Mouse (Mus musculus): ENCODE measurements around the gene Piga. TPM values are rescaled to one million over a fixed set of nuclear protein-coding genes. Genes with fewer than 3 reads are reported as not detected.

Gene Piga
- total and polyA plus RNA-seq, 3 experiments = 1.4 to 10.9 (median 5.1) TPM

DNA sequence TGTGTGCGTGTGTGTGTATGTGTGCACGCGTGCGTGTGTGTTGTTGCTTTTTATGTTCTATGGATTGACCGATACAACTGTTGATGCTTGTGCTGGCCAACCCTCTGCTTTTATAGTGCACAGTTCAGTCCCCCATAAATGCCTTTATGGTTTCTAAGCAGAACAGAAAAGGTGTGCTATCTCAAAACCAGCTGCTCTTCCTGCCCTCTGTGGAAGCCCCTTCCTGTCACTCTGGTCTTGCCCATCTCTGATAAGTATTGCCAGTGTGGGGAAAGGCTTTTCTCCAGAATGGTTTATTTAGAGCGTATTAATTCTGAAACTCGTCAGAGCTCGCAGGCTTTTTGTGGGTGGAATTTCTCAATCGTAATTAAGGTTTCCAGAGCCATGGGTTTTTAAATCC is 13.1 kb downstream of the Piga start:
- no peak for DNase-seq

DNA sequence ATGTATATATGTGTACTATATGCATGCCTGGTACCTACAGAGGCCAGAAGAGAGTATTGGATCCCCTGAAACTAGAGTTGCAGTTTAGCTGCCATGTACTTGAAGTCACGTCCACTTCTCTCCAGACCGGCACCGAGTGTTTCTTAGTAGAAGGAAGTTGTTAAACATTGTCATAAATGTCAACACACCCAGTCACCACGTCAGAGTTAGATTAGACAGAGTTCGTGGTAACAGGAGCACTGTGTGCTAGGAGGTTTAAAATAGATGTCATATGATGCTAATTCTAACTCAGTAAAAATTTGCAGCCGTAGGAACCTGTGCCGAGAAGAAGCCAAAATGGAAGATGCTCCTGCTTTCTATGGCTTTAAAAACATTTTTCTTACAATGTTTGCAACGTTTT is 17.1 kb downstream of the Piga start, which contains the start of gene Asb11:
Gene Asb11 (plus strand): TSS at position 286 of the 400 bp plus-strand sequence.
- no peak for DNase-seq

DNA sequence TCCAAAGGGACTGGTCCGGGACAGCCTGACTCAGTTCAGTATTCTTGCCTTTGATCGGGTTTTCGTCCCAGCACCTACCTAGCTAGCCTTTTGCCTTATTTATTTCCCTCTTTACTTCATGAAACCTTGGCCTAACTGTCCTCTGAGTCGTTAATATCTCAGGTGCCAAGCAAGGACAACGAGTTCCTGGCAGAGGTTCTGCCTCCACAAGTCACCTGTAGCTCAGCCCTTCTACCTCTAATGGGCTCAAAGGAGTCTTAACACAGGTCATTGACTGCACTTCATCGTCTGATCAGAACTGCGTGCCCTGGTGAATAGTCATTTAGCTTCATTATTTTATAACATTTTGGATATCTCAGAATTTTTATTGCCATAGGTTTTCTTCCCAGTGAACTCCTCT is 19.9 kb downstream of the Piga start:
- no peak for DNase-seq

DNA sequence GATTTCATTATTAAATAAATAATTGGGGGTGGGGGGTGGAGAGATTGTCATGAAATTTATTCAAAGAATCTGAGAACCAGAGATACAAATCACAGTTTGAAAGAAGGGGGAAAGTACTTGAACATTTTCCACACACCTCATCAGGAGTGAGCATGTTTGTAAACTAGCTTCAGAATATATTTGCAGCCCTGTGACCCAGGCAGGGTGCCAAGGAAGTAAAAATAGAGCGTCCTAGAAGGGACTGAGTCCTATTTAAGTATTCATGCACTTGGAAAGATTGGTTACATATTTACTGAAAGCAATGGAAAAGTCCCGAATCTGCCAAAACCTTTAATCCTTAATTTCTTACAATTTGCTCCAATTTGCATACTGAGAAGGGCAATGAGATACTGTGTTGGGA is 20.6 kb downstream of the Piga start:
- DNase-seq = peak; percentile 37

DNA sequence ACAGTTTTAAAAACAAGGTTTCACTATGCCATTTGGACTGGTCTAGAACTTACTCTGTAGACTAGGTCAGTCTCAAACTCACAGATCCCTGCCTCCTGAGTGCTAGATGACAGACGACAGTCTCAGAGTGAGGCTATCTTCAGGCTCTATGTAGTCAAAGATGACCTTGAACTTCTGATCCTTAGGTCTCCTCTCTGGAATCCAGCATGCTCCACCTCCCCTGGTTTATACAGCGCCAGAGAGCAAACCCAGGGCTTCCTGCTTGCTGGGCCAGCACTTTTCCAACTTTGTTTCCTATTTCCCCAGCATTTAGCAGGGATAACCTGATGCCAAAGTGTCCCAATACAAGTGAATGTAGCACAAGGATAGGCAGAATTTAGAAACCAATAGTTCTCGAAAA is 21.1 kb downstream of the Piga start:
- DNase-seq = no peak

DNA sequence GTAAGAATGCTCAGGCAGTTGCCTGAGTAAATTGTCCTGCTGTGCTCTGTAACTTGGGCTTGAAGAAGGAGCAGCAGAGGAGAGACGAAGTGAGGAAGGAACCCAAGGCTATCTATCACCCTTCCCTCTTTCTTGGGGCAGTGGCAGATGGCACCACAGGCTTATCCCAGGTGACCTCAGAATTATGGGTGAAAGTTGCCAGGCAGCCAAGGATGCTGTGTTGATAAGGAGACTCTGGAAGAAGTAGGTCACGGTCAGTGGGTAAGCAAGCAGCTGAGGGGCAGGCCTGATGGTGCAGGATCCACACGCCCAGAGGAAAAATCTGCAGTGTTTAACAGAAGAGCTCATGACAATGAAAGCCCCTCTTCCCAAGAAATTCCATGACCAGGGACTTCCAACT is 21.7 kb downstream of the Piga start:
- peak; percentile 60 for DNase-seq

DNA sequence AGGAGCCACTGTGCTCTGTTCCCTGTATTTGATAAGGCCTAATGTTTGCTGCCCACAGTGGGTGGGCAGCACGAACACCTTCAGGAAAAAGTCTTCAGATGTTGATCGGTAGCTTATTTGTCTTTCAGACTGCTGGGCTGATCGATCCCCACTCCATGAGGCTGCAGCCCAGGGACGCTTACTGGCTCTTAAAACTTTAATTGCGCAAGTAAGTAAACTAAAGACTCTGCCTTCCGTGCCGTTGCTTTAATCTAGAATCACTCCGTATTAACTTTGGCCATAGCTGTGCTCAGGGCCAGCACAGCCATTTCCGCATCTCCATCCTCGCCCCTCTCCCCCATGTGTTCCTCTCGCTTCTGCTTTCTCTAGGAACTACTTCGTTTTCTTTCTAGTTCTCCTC is 26.0 kb downstream of the Piga start:
- DNase-seq = no peak

DNA sequence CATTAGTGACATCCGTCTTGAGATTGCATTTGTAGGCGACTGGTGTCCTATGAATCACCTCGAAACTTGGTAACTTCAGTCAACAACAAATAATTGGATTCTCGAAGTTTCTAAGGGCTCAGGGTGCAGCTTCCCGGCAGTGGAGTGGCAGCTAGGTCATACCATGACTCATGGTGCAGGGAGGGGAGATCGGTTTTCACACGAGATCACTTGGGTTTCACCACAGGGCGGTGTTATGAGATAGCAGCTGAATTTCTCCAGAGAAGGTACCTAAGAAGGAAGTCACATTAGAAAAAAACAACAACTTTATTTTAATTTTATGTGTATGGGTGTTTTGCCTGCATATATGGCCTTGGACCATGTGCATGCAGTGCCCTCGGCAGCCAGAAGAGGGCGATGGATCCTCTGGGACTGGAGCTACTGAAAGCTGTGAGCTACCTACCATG is 26.5 kb downstream of the Piga start:
- no peak for DNase-seq

DNA sequence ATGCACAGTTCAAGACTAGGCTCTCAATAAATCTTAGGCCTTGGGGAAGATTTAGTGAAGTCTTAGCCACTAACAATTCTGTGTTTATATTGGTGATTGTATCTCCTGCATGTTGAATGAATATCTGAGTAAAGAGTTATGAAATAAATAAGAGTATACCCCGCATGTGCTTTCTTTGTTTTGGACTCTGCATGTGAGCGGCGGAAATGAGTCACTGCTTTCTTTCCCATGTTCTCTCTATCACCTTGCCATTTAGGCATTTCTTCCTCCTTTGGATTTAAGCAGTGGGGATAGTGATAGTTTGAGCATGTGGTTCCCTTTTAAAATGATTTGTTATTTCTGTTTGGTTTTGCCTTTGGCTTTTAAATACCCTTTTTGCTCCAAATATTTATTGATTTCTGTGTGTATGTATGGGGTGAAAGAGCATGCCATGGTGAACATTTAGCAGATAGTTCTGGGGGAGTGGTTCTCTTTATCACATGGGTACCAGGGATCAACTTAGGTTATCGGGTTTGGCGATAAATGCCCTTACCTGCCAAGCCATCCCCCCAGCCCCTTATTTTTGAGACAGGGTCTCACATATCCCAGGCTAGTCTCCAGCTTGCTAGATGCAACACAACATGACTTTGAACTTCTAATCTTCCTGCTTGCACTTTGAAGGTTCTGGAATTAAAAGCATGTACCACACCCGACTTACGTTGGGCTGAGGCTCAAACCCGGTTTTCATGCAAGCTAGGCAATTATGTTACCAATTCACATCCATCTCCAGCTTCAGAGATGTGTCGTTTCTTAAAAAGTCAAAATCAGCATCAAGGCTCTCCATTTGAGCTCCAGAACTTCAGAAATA is 27.5 kb downstream of the Piga start:
- DNase-seq = no peak

DNA sequence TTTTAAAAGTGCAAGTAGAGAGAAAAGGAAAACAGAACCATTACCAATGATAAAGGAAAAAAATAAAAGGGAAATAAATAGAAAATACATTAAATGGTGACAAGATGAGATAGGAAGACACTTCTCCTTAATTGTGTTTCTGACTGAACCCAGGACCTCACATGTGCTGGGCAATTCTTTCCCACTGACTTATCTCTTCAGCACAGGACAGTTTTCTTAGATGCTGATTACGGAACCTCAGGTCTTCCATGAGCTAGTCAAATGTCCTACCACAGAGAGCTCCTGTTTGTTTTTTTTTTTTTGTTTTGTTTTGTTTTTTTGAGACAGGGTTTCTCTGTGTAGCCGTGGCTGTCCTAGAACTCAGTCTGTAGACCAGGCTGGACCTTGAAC is 28.1 kb downstream of the Piga start:
- no peak for DNase-seq

DNA sequence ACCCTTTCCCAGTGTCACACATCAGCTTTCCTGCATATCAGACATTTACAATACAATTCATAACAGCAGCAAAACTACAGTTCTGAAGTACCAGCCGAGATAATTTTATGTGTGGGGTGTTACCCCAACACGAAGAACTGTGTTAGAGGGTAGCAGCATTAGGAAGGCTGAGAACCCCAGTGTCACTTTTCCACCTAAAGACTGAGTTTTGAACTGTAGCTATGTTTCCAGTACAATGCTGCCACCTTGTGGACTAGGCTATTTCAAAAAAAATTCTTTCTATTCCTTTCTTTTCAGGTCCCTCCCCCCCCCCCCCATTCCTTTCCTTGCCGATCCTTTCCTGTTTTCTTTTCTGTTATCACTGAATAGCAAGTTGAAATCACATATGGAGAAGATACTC is 29.6 kb downstream of the Piga start:
- DNase-seq = no peak

DNA sequence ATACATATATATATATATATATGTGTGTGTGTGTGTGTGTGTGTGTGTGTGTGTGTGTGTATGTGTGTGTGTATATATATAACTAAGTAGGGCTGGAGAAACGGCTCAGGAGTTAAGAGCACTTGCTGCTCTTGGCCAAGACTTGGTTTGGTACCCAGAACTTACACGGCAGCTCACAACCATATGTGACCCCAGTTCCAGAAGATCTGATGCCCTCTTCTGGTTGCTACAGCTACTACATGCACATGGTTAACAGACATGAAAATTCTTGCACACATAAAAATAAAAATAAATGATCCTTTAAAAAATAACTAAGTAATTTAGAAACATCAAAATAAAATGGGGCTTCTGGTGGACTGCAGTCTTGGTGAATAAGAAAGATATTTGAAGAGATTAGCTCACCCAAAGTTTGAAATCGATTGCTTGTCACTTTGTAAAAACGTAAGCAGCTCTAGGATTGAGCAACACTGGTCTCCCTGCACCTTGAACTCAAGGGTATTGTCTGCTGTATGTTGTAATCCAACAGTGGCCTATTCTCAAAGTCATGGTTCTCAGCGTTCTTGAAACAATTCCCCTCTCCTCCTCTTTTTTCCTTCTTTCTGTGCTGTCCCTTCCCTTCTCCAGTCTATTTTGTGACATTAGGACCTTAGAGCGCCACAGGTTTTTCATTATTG is 39.8 kb downstream of the Piga start:
- peak; percentile 13 for DNase-seq

Other genes with a start within 250 kb of the Piga start
- gene Bmx, start 161.6 kb upstream of the Piga start, total RNA-seq (2021) = under 1 TPM; 0.17 to 0.66 TPM
- 0.03 TPM in 1 of 2 replicates, not detected in the other for gene Bmx, start 161.6 kb upstream of the Piga start, polyA plus RNA-seq (2012; rRNA removed)
- 1 to 10 TPM; 5.6 to 6.9 TPM for gene Pir, start 150.4 kb upstream of the Piga start, total RNA-seq (2021)
- 1.9 and 2.2 TPM in 2 replicates for gene Pir, start 150.4 kb upstream of the Piga start, polyA plus RNA-seq (2012; rRNA removed)
- gene Vegfd, start 46.4 kb upstream of the Piga start, total RNA-seq (2021) = 10 to 100 TPM; 24.7 to 51.8 TPM
- 10.4 and 23.3 TPM in 2 replicates for gene Vegfd, start 46.4 kb upstream of the Piga start, polyA plus RNA-seq (2012; rRNA removed)
- gene Asb11, start 17.2 kb downstream of the Piga start, total RNA-seq (2021) = under 1 TPM in 1 of 2 experiments, not detected in 1; 0.20 TPM
- gene Asb11, start 17.2 kb downstream of the Piga start, polyA plus RNA-seq (2012; rRNA removed) = 0.08 and 0.13 TPM in 2 replicates
- gene Asb9, start 86.5 kb downstream of the Piga start, total RNA-seq (2021) = not detected
- not detected in 2 replicates for gene Asb9, start 86.5 kb downstream of the Piga start, polyA plus RNA-seq (2012; rRNA removed)

All from adrenal gland, adult 2 months (tissue).